Mouse (Mus musculus) lung, adult 2 months (tissue): ENCODE results near the gene Gpr132.

Source experiments
- CTCF ChIP-seq: fragments of 200-500 bp; IDR thresholded peaks from 2 replicates; pipeline ENCODE4 v1.5.1; 2011; ENCODE audit warnings: mild to moderate bottlenecking, low read length, control low read depth; ENCODE audit not compliant: insufficient read depth
- POLR2A ChIP-seq: fragments of 200-500 bp; IDR thresholded peaks from 2 replicates; pipeline ENCODE4 v1.6.1; 2011; ENCODE audit warnings: low read depth, mild to moderate bottlenecking, control low read depth, low read length, borderline replicate concordance; ENCODE audit errors: extremely low read depth

DNA sequence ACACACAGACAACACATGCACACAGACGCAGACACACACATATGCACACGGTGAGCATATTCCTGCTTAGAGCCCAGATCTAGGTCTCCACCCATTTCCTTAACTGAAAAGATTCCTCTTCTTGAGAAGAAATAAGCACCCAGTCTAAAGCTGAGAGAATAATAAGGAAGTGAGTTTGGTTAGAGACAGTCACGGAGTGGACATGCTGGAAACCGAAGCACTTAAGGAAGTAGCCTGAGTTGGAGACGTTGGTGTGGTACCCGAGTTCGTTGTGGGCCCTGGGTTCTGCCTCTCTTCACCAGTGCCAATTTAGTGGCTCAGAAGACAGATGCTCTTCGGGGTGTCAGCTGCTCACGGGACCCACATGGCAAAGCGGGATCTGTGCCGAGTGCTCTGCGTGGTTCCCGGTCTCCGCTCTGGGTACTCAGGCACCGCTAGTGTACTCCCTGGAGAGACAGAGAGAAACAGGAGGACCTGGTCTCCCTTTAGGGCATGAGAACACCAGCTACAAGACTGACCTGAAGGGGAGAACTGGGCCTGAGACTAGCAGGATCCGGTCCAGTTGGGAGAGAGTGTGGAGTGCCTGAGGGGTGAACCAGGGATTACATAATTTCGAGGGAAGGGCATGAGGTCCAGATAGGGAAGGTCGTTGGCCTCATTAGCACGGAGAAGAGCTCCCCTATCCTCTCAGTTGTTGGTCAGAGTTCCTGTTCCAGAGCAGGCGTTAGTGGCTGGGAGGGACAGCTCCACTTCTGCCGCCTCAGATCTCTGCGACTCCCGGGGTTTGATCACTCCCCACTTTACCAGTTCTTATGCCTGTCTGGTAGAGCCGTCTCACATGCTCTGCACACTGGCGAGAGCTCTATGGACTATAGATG is 27.6 kb downstream of the Gpr132 start:
- TF ChIP-seq CTCF (no peak), POLR2A (no peak)
